Mouse (Mus musculus) CH12.LX (cell line): ENCODE results near the gene Ropn1. TPM values are rescaled to one million over a fixed set of nuclear protein-coding genes. Genes with fewer than 3 reads are reported as not detected.

Experiments
- DNase-seq: peaks from one replicate; pipeline ENCODE4 v3.0.0-alpha.2; 2013; ENCODE audit errors: extremely low read depth
- H3K27ac ChIP-seq: 2 replicates; pipeline ENCODE4 v1.5.1; 2012; ENCODE audit warnings: low read depth, mild to moderate bottlenecking, control low read depth, moderate library complexity; ENCODE audit not compliant: insufficient read depth
- H3K27me3 ChIP-seq: replicated peaks from 2 replicates; pipeline ENCODE3; 2012; ENCODE audit warnings: inconsistent platforms
- H3K36me3 ChIP-seq, 2 experiments: replicated peaks in 1 of 2; 2 replicates each; pipeline versions ENCODE3 to v1.6.1; 2012; ENCODE audit warnings: inconsistent platforms in 1 of 2, low read length in 1 of 2, mild to moderate bottlenecking in 1 of 2, mixed read lengths in 1 of 2, moderate library complexity in 1 of 2; ENCODE audit not compliant: control insufficient read depth in 1 of 2, insufficient read depth in 1 of 2
- H3K4me1 ChIP-seq, 2 experiments: 2 replicates each; pipeline ENCODE4 v1.6.1; 2012; ENCODE audit warnings: inconsistent platforms in 1 of 2, moderate library complexity in 1 of 2; ENCODE audit not compliant: insufficient read depth in 2 of 2, control insufficient read depth in 1 of 2
- H3K4me2 ChIP-seq: 2 replicates; pipeline ENCODE4 v1.6.1; 2012; ENCODE audit warnings: low read depth, mild to moderate bottlenecking, control low read depth; ENCODE audit not compliant: poor library complexity, insufficient read depth, severe bottlenecking
- H3K4me3 ChIP-seq, 3 experiments: fragments of 150-350 bp in 1 of 3; sonication (generic) in 1 of 3; replicated peaks in 1 of 3; 2 replicates each; pipeline versions ENCODE3 to v1.5.1; 2011 to 2012; ENCODE audit warnings: low read depth in 2 of 3, low read length in 2 of 3, mild to moderate bottlenecking in 2 of 3, moderate library complexity in 2 of 3, control low read depth in 1 of 3, improper control_type of control experiment in 1 of 3, inconsistent platforms in 1 of 3, mixed read lengths in 1 of 3; ENCODE audit not compliant: poor library complexity in 1 of 3
- H3K79me2 ChIP-seq: replicated peaks from 2 replicates; pipeline ENCODE4 v1.6.1; 2012; ENCODE audit warnings: mild to moderate bottlenecking, moderate library complexity; ENCODE audit not compliant: control insufficient read depth, poor library complexity, insufficient read depth, severe bottlenecking; ENCODE audit errors: extremely low read depth
- H3K9ac ChIP-seq: 2 replicates; pipeline ENCODE4 v1.6.1; 2012; ENCODE audit warnings: low read depth, mild to moderate bottlenecking, control low read depth, moderate library complexity; ENCODE audit not compliant: insufficient read depth
- H3K9me3 ChIP-seq: replicated peaks from 2 replicates; pipeline ENCODE3; 2012; ENCODE audit warnings: low read length, inconsistent platforms, mixed read lengths
- BHLHE40 ChIP-seq: IDR thresholded peaks from 2 replicates; pipeline ENCODE4 v1.6.1; 2011; ENCODE audit warnings: mild to moderate bottlenecking, low read depth, low read length, improper control_type of control experiment
- CHD1 ChIP-seq: IDR thresholded peaks from 2 replicates; pipeline ENCODE4 v1.6.1; 2012; ENCODE audit warnings: low read depth, low read length, improper control_type of control experiment, inconsistent platforms
- CHD2 ChIP-seq: IDR thresholded peaks from 2 replicates; pipeline ENCODE4 v1.6.1; 2011; ENCODE audit warnings: low read length, improper control_type of control experiment
- CTCF ChIP-seq, 2 experiments: IDR thresholded peaks in 1 of 2; conservative IDR thresholded peaks in 1 of 2; 2 replicates each; pipeline ENCODE4 v1.5.1; 2011 to 2012; ENCODE audit warnings: low read depth in 2 of 2, low read length in 2 of 2, improper control_type of control experiment in 1 of 2, inconsistent platforms in 1 of 2, mild to moderate bottlenecking in 1 of 2, moderate library complexity in 1 of 2
- E2F4 ChIP-seq: IDR thresholded peaks from 2 replicates; pipeline ENCODE4 v1.6.1; 2011; ENCODE audit warnings: low read depth, low read length, improper control_type of control experiment; ENCODE audit not compliant: insufficient replicate concordance
- ELF1 ChIP-seq: IDR thresholded peaks from 2 replicates; pipeline ENCODE4 v1.6.1; 2014; ENCODE audit warnings: low read depth, mild to moderate bottlenecking, inconsistent platforms, low read length, improper control_type of control experiment
- EP300 ChIP-seq: IDR thresholded peaks from 2 replicates; pipeline ENCODE4 v1.6.1; 2011; ENCODE audit warnings: low read length, improper control_type of control experiment
- HCFC1 ChIP-seq: IDR thresholded peaks from 2 replicates; pipeline ENCODE4 v1.6.1; 2012; ENCODE audit warnings: low read depth, mild to moderate bottlenecking, inconsistent platforms, low read length, improper control_type of control experiment
- IRF4 ChIP-seq: IDR thresholded peaks from 2 replicates; pipeline ENCODE4 v1.6.1; 2014; ENCODE audit warnings: low read depth, mild to moderate bottlenecking, inconsistent platforms, low read length, improper control_type of control experiment
- JUN ChIP-seq: IDR thresholded peaks from 2 replicates; pipeline ENCODE4 v1.6.1; 2011; ENCODE audit warnings: low read depth, mild to moderate bottlenecking, low read length, improper control_type of control experiment, moderate library complexity; ENCODE audit not compliant: insufficient read depth
- KAT2A ChIP-seq: IDR thresholded peaks from 2 replicates; pipeline ENCODE4 v1.6.1; 2012; ENCODE audit warnings: low read length, improper control_type of control experiment, inconsistent platforms; ENCODE audit not compliant: insufficient replicate concordance
- MXI1 ChIP-seq: IDR thresholded peaks from 2 replicates; pipeline ENCODE4 v1.6.1; 2011; ENCODE audit warnings: mild to moderate bottlenecking, low read depth, low read length, improper control_type of control experiment
- MYC ChIP-seq: IDR thresholded peaks from 2 replicates; pipeline ENCODE4 v1.6.1; 2011; ENCODE audit warnings: low read depth, mild to moderate bottlenecking, improper control_type of control experiment, low read length
- NELFE ChIP-seq: IDR thresholded peaks from 2 replicates; pipeline ENCODE4 v1.6.1; 2011; ENCODE audit warnings: low read depth, low read length, improper control_type of control experiment
- PAX5 ChIP-seq: IDR thresholded peaks from 2 replicates; pipeline ENCODE4 v1.6.1; 2012; ENCODE audit warnings: low read length, inconsistent platforms, mixed read lengths
- POLR2A ChIP-seq: IDR thresholded peaks from 2 replicates; pipeline ENCODE4 v1.6.1; 2011; ENCODE audit warnings: low read depth, mild to moderate bottlenecking, improper control_type of control experiment, low read length
- POLR2AphosphoS2 ChIP-seq: IDR thresholded peaks from 2 replicates; pipeline ENCODE4 v1.6.1; 2011; ENCODE audit warnings: low read depth, low read length, improper control_type of control experiment
- RAD21 ChIP-seq: IDR thresholded peaks from 2 replicates; pipeline ENCODE4 v1.6.1; 2011; ENCODE audit warnings: low read depth, mild to moderate bottlenecking, low read length, improper control_type of control experiment, moderate library complexity
- RCOR1 ChIP-seq: conservative IDR thresholded peaks from 2 replicates; pipeline ENCODE4 v1.6.1; 2012; ENCODE audit warnings: low read depth, mild to moderate bottlenecking, inconsistent platforms, low read length, improper control_type of control experiment
- SIN3A ChIP-seq: IDR thresholded peaks from 2 replicates; pipeline ENCODE4 v1.6.1; 2012; ENCODE audit warnings: low read length, improper control_type of control experiment, inconsistent platforms
- UBTF ChIP-seq: IDR thresholded peaks from 2 replicates; pipeline ENCODE4 v1.6.1; 2012; ENCODE audit warnings: low read depth, mild to moderate bottlenecking, inconsistent platforms, low read length, improper control_type of control experiment, moderate library complexity
- USF1 ChIP-seq: IDR thresholded peaks from 2 replicates; pipeline ENCODE4 v1.6.1; 2014; ENCODE audit warnings: low read depth, mild to moderate bottlenecking, inconsistent platforms, low read length, improper control_type of control experiment
- ZC3H11A ChIP-seq: IDR thresholded peaks from 2 replicates; pipeline ENCODE4 v1.6.1; 2012; ENCODE audit warnings: low read depth, mild to moderate bottlenecking, inconsistent platforms, low read length, improper control_type of control experiment
- ZNF384 ChIP-seq: IDR thresholded peaks from 2 replicates; pipeline ENCODE4 v1.6.1; 2012; ENCODE audit warnings: low read depth, low read length, improper control_type of control experiment, inconsistent platforms
- dilution Hi-C: fragments of 300-500 bp; cut with MboI; formaldehyde crosslinking; loops from 2 replicates; pipeline ENCODE4 v1.14.3; 2020; ENCODE audit warnings: low sequenced_read_pairs; ENCODE audit not compliant: extremely low pct_unique_long_range_greater_than_20kb, extremely low pct_ligation_motif_present
- in situ Hi-C: fragments of 300-500 bp; cut with MboI; formaldehyde crosslinking; loops from 3 replicates; pipeline ENCODE4 v1.14.3; 2019; ENCODE audit warnings: low sequenced_read_pairs, low pct_ligation_motif_present, low pct_unique_long_range_greater_than_20kb, mixed read lengths
- polyA plus RNA-seq: library from polyadenylated mRNA; unstranded; fragments of >175 nt; gene quantifications from 2 replicates; pipeline ENCODE4 v1.2.1, GENCODE M21; 2012; ENCODE audit warnings: low read depth; ENCODE audit not compliant: insufficient read length
- total RNA-seq, 2 experiments: library from RNA; depleted of rRNA; stranded (reverse); fragments of 300-350 nt in 1 of 2; fragments of >200 nt in 1 of 2; gene quantifications; 2 replicates each; pipeline ENCODE4 v1.2.3; 2012 to 2014

The Ropn1 gene
- total and polyA plus RNA-seq, 3 experiments: not detected

DNA sequence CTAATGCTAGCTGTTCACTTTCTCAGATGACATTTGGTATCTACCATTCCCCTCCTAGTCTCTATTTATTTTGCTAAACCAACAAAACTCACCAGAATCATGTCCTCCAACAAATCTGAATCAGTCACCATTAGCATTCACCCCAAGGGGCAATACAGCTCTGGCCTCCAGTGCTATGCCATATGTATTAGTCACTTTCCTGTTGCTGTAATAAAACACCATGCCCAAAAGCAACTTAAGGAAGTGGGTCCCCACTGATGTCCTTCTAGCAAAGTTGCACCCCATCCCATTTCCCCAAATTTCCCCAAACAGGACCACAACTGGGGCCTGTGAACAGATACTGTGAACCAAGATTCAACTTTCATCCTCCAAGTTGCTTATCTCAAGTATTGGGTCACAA, 32.1 kb downstream of the Ropn1 start:
- in situ Hi-C loops: no loop called here
- Histone ChIP-seq H3K79me2 (no peaks in the 10 kb centered on the region), H3K4me2 (no peak overlapping the region), H3K27ac (no peak overlapping the region), H3K9me3 (no peaks in the 10 kb centered on the region), H3K9ac (no peak overlapping the region), H3K36me3 (no peaks in the 10 kb centered on the region), H3K27me3 (peaks cover 2% of the 10 kb centered on the region), H3K4me3 (no peak overlapping the region), H3K4me1 (no peaks in the 10 kb centered on the region; a peak in 1 of 4 replicates)
- TF ChIP-seq UBTF: no peak
- DNase-seq: no peak
- dilution Hi-C loops: no loop called here

DNA sequence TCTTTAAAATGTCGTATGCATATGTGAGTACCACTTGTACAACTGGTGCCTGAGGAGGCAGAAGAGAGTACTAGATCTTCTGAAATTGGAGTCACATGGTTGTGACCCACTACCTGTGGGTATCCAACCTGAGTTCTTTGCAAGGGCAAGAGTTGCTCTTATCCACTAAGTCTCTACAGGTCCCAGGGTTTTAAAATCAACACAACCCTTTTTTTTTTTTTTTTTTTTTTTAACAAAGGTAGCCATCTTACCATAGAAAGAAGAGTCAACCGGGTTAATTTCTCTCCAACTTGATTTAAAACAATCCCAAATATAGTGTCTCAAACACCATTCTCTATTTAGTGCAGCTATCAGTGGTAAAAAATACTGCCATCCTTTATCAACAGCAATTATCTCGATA, 40.2 kb downstream of the Ropn1 start:
- Histone ChIP-seq H3K9ac (no peak overlapping the region), H3K4me3 (no peak overlapping the region)

DNA sequence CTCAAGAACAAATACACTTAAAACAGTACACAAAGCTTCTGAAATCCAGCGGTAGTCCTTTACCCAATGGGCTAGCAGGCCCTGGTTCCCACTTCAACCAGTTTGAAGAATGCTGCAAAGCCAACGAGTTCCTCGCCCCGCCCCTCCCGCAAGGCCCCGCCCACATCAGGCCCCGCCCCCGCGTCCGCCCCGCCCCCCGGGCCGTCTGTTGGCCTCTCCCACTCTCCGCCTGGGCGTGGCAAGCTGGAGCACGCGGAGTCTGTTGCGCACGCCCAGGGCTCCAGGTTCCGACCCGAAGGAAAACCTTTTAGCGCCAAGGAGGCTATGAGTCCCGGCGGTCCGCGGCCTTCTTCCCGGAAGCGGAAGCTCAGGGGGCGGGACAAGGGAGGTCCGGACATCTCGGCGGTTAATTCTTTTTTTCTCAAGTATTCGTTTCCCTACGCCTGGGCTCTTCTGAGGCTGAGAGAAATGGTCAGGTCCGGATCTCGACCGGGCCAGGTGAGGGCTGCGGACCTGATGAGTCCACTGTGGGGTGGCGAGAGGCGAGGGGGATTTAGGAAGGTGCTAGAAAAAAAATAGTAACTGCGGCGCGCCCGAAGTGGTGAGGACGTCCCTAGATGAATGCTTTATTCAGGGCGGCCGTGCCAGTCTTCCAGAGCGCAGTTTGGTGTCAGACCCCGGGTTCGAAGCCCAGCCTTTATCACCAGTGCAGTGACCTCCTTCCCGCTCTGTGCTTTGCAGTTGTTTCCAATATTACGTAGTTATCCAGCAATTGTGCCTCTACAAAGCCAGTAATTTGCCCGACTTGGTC, 40.8 kb downstream of the Ropn1 start, which contains the start of gene Ccdc14:
TSS of gene Ccdc14 (plus strand) at position 283 of the 811 bp plus-strand sequence.
- dilution Hi-C loops: no loop called here
- H3K4me2 ChIP-seq: peak within 1 kb of the TSS; percentile 74
- no peak within 1 kb of the TSS for H3K27ac ChIP-seq
- in situ Hi-C loops: no loop called here
- H3K79me2 ChIP-seq: peaks cover 2% of the 10 kb centered on the region; the same call in 1 of the 2 replicates
- peak within 1 kb of the TSS; percentile 71 to 96 (median 72) for H3K4me3 ChIP-seq
- H3K27me3 ChIP-seq: no peaks in the 10 kb centered on the region
- DNase-seq: peak; percentile 99
- H3K4me1 ChIP-seq: peaks cover 3 to 20% of the 10 kb centered on the region in 2 experiments
- peaks cover 0 to 16% of the 10 kb centered on the region in 2 experiments for H3K36me3 ChIP-seq
- peak within 1 kb of the TSS; percentile 78 for H3K9ac ChIP-seq
- H3K9me3 ChIP-seq: no peaks in the 10 kb centered on the region
- TF ChIP-seq CHD1 (no peak), NELFE (peak; percentile 84), USF1 (no peak; the same call in 1 of the 2 replicates), RCOR1 (peak; percentile 66; the same call in 1 of the 2 replicates), PAX5 (no peak), HCFC1 (peak; percentile 83), RAD21 (no peak), ZC3H11A (no peak), CTCF (conservative IDR thresholded peaks at IDR 0.05 in 1 of 2, IDR thresholded peaks at IDR 0.05 in 1 of 2; ENCODE audit: low read depth in 2 of 2, low read length in 2 of 2) (no peak), EP300 (no peak), E2F4 (peak; percentile 89; the same call in 1 of the 2 replicates), MXI1 (no peak; the same call in none of the 2 replicates), KAT2A (peak; percentile 83), IRF4 (peak; percentile 71), SIN3A (peak; percentile 86), MYC (peak; percentile 81), ELF1 (peak; percentile 91), POLR2A (peak; percentile 82), POLR2AphosphoS2 (peak; percentile 74; the same call in 1 of the 2 replicates), BHLHE40 (peak; percentile 52; the same call in 1 of the 2 replicates), UBTF (peak; percentile 33; the same call in 1 of the 2 replicates), CHD2 (peak; percentile 70; the same call in 1 of the 2 replicates), JUN (no peak)

More for the DNA sequence above, 40.2 kb downstream of the Ropn1 start:
- in situ Hi-C loops (no loop called here), dilution Hi-C loops (no loop called here)
- TF ChIP-seq HCFC1: 0 out of 2 replicates have a peak, but pooled peaks have one; percentile 13
- TF ChIP-seq ZNF384: peak; percentile 77; the same call in 1 of the 2 replicates
- no peak for TF ChIP-seq ELF1
- H3K4me1 ChIP-seq: peaks cover 3 to 20% of the 10 kb centered on the region in 2 experiments
- DNase-seq: no peak
- H3K79me2 ChIP-seq: peaks cover 2% of the 10 kb centered on the region; the same call in 1 of the 2 replicates
- H3K36me3 ChIP-seq: peaks cover 0 to 9% of the 10 kb centered on the region in 2 experiments
- no peaks in the 10 kb centered on the region for H3K27me3 ChIP-seq
- no peak overlapping the region; the same call in 1 of the 2 replicates for H3K4me2 ChIP-seq
- H3K27ac ChIP-seq: no peak overlapping the region
- no peaks in the 10 kb centered on the region for H3K9me3 ChIP-seq
